Mouse (Mus musculus): ENCODE results near the gene Proser3. TPM values are rescaled to one million over a fixed set of nuclear protein-coding genes. Genes with fewer than 3 reads are reported as not detected.

Gene Proser3
- polyA plus RNA-seq, 1 experiment from 2014 or later = 13.5 TPM

GRCm38 (mm10) chr7:30490251-30490956 lies 61.7 kb downstream of the Proser3 start:
- H3K27ac ChIP-seq (ENCODE audit: low read length) = no peak overlapping the region
- 22% methylated on average over 16 of the region's 16 CpGs for WGBS
- 0 out of 2 replicates have a peak, but pooled peaks have one; percentile 66 for ATAC-seq
- no peaks in the 10 kb centered on the region for H3K4me1 ChIP-seq (replicated peaks; ENCODE audit: control insufficient read depth, insufficient read depth, low read length)
- H3K4me2 ChIP-seq (ENCODE audit: low read length) = no peak overlapping the region
- H3K4me3 ChIP-seq (replicated peaks; ENCODE audit: low read length) = no peak overlapping the region
- H3K9me3 ChIP-seq (ENCODE audit: control insufficient read depth, low read length) = no peaks in the 10 kb centered on the region
- no peak overlapping the region for H3K9ac ChIP-seq (replicated peaks; ENCODE audit: low read depth, low read length)
- H3K36me3 ChIP-seq (ENCODE audit: control insufficient read depth, insufficient read depth) = no peaks in the 10 kb centered on the region
- no peaks in the 10 kb centered on the region for H3K27me3 ChIP-seq (replicated peaks; ENCODE audit: control insufficient read depth, insufficient read depth, low read length)

Small RNA genes within 50 kb of the gene (microRNA-seq; reads per million reads assigned to microRNA genes)
- not detected for gene Gm38670
- not detected for gene Mir3569

Other genes starting within 250 kb of the Proser3 start
- gene Alkbh6, start 243.6 kb downstream of the Proser3 start, polyA plus RNA-seq (2015; fragmentation: Nextera tagmentation; extraction: Ambion mirVana) = 93.6 and 104 TPM in 2 replicates
- 8.5 and 11.7 TPM in 2 replicates for gene Syne4, start 237.5 kb downstream of the Proser3 start, polyA plus RNA-seq (2015; fragmentation: Nextera tagmentation; extraction: Ambion mirVana)
- not detected in 2 replicates for gene E130208F15Rik, start 230.6 kb downstream of the Proser3 start, polyA plus RNA-seq (2015; fragmentation: Nextera tagmentation; extraction: Ambion mirVana)
- gene Sdhaf1, start 228.4 kb downstream of the Proser3 start, polyA plus RNA-seq (2015; fragmentation: Nextera tagmentation; extraction: Ambion mirVana) = 18.0 and 19.3 TPM in 2 replicates
- 10.4 and 13.4 TPM in 2 replicates for gene Lrfn3, start 189.5 kb downstream of the Proser3 start, polyA plus RNA-seq (2015; fragmentation: Nextera tagmentation; extraction: Ambion mirVana)
- gene Tyrobp, start 138.5 kb downstream of the Proser3 start, polyA plus RNA-seq (2015; fragmentation: Nextera tagmentation; extraction: Ambion mirVana) = 14.0 and 19.1 TPM in 2 replicates
- gene Hcst, start 132.4 kb downstream of the Proser3 start, polyA plus RNA-seq (2015; fragmentation: Nextera tagmentation; extraction: Ambion mirVana) = not detected in 2 replicates
- 2.3 and 3.4 TPM in 2 replicates for gene Nfkbid, start 130.6 kb downstream of the Proser3 start, polyA plus RNA-seq (2015; fragmentation: Nextera tagmentation; extraction: Ambion mirVana)
- 584 and 649 TPM in 2 replicates for gene Aplp1, start 106.8 kb downstream of the Proser3 start, polyA plus RNA-seq (2015; fragmentation: Nextera tagmentation; extraction: Ambion mirVana)
- 0.22 and 0.43 TPM in 2 replicates for gene Kirrel2, start 94.6 kb downstream of the Proser3 start, polyA plus RNA-seq (2015; fragmentation: Nextera tagmentation; extraction: Ambion mirVana)
- gene Nphs1, start 94.0 kb downstream of the Proser3 start, polyA plus RNA-seq (2015; fragmentation: Nextera tagmentation; extraction: Ambion mirVana) = not detected in 2 replicates
- gene Prodh2, start 58.7 kb downstream of the Proser3 start, polyA plus RNA-seq (2015; fragmentation: Nextera tagmentation; extraction: Ambion mirVana) = not detected in 2 replicates
- gene Arhgap33, start 17.2 kb downstream of the Proser3 start, polyA plus RNA-seq (2015; fragmentation: Nextera tagmentation; extraction: Ambion mirVana) = 122 and 148 TPM in 2 replicates
- gene Hspb6, start 121 bp downstream of the Proser3 start, polyA plus RNA-seq (2015; fragmentation: Nextera tagmentation; extraction: Ambion mirVana) = 9.3 and 11.1 TPM in 2 replicates
- gene Lin37, start 7.5 kb upstream of the Proser3 start, polyA plus RNA-seq (2015; fragmentation: Nextera tagmentation; extraction: Ambion mirVana) = 52.9 and 55.1 TPM in 2 replicates
- 107 and 111 TPM in 2 replicates for gene U2af1l4, start 11.0 kb upstream of the Proser3 start, polyA plus RNA-seq (2015; fragmentation: Nextera tagmentation; extraction: Ambion mirVana)
- gene Gm49396, start 11.0 kb upstream of the Proser3 start, polyA plus RNA-seq (2015; fragmentation: Nextera tagmentation; extraction: Ambion mirVana) = 23.5 and 28.5 TPM in 2 replicates
- 117 and 121 TPM in 2 replicates for gene Psenen, start 11.3 kb upstream of the Proser3 start, polyA plus RNA-seq (2015; fragmentation: Nextera tagmentation; extraction: Ambion mirVana)
- 5.8 and 6.3 TPM in 2 replicates for gene Igflr1, start 13.1 kb upstream of the Proser3 start, polyA plus RNA-seq (2015; fragmentation: Nextera tagmentation; extraction: Ambion mirVana)
- gene Kmt2b, start 36.4 kb upstream of the Proser3 start, polyA plus RNA-seq (2015; fragmentation: Nextera tagmentation; extraction: Ambion mirVana) = 8.7 and 15.6 TPM in 2 replicates
- gene Zbtb32, start 46.6 kb upstream of the Proser3 start, polyA plus RNA-seq (2015; fragmentation: Nextera tagmentation; extraction: Ambion mirVana) = 0.22 and 0.23 TPM in 2 replicates
- gene Upk1a, start 60.5 kb upstream of the Proser3 start, polyA plus RNA-seq (2015; fragmentation: Nextera tagmentation; extraction: Ambion mirVana) = 0.34 and 0.40 TPM in 2 replicates
- gene Cox6b1, start 73.9 kb upstream of the Proser3 start, polyA plus RNA-seq (2015; fragmentation: Nextera tagmentation; extraction: Ambion mirVana) = 860 and 869 TPM in 2 replicates
- not detected in 2 replicates for gene Etv2, start 83.6 kb upstream of the Proser3 start, polyA plus RNA-seq (2015; fragmentation: Nextera tagmentation; extraction: Ambion mirVana)
- 153 and 155 TPM in 2 replicates for gene Rbm42, start 98.0 kb upstream of the Proser3 start, polyA plus RNA-seq (2015; fragmentation: Nextera tagmentation; extraction: Ambion mirVana)
- gene Haus5, start 112.7 kb upstream of the Proser3 start, polyA plus RNA-seq (2015; fragmentation: Nextera tagmentation; extraction: Ambion mirVana) = 34.0 and 34.5 TPM in 2 replicates
- gene Pmis2, start 119.3 kb upstream of the Proser3 start, polyA plus RNA-seq (2015; fragmentation: Nextera tagmentation; extraction: Ambion mirVana) = not detected in 2 replicates
- gene 2200002J24Rik, start 146.6 kb upstream of the Proser3 start, polyA plus RNA-seq (2015; fragmentation: Nextera tagmentation; extraction: Ambion mirVana) = not detected in 2 replicates
- gene Atp4a, start 159.9 kb upstream of the Proser3 start, polyA plus RNA-seq (2015; fragmentation: Nextera tagmentation; extraction: Ambion mirVana) = 1.3 and 2.4 TPM in 2 replicates
- gene Tmem147, start 177.2 kb upstream of the Proser3 start, polyA plus RNA-seq (2015; fragmentation: Nextera tagmentation; extraction: Ambion mirVana) = 202 and 214 TPM in 2 replicates
- 0.68 and 1.1 TPM in 2 replicates for gene Gapdhs, start 191.4 kb upstream of the Proser3 start, polyA plus RNA-seq (2015; fragmentation: Nextera tagmentation; extraction: Ambion mirVana)
- gene Sbsn, start 199.2 kb upstream of the Proser3 start, polyA plus RNA-seq (2015; fragmentation: Nextera tagmentation; extraction: Ambion mirVana) = 2.2 and 2.3 TPM in 2 replicates
- 1.1 and 2.2 TPM in 2 replicates for gene Dmkn, start 211.5 kb upstream of the Proser3 start, polyA plus RNA-seq (2015; fragmentation: Nextera tagmentation; extraction: Ambion mirVana)
- gene Krtdap, start 235.6 kb upstream of the Proser3 start, polyA plus RNA-seq (2015; fragmentation: Nextera tagmentation; extraction: Ambion mirVana) = 3.9 TPM in 1 of 2 replicates, not detected in the other